Mouse (Mus musculus): ENCODE measurements around the gene Map3k5.

DNA sequence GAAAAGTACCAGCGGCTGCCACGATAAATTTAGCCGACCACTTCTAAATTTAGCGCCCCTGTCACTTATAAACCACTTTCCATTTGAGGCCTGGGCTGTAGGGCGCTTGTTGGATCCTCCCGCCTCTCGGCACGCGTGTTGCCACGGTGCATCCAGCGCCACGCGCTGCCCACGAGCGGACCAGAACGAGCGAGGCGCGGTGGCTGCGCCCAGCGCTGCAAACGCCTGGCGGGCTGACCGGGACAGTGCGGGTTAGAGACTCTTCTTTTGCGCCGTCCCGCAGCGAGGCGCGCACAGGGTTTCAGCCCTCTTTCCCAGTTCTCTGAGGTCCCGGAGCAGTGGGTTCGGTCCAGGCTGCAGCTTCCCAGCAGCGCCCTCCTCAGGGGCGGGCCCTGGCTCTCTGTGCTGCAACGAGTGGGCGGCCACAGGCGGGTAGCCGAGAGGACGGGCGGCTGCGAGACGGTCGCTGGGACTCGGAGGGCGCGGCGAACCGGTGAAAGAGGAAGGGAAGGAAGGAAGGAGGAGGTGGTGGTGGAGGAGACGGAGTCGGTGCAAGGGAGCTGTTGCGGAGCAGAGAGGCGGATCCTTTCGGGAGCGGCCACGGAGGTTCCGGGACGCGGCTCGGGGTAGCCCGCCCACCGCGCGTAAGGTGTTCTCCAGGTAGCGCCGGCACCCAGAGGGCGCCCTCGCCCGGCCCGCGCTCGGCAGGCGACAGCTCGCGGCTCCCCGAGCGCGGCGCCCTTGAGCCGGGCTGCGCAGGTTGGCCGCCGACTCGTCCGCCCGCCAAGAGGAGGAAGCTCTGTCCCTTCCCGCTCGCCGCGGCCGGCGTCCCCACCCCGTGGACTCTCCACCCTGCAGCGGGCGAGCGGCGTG is 525 bp upstream of the Map3k5 start:
- TF ChIP-seq ZKSCAN1 (IDR thresholded peaks at IDR 0.05; ENCODE audit: borderline replicate concordance, low read depth, low read length): no peak
- no peak for TF ChIP-seq USF2 (conservative IDR thresholded peaks at IDR 0.05; ENCODE audit: low read depth, low read length)
- TF ChIP-seq MAZ (IDR thresholded peaks at IDR 0.05; ENCODE audit: low read depth, low read length): peak; percentile 35; the same call in 1 of the 2 replicates

All from CH12.LX (cell line).